Mouse (Mus musculus) embryonic facial prominence, embryonic 11.5 days (tissue): Measurements from ENCODE around the gene Helz. TPM values are rescaled to one million over a fixed set of nuclear protein-coding genes. Genes with fewer than 3 reads are reported as not detected.

Experiments
- ATAC-seq: fragments of 200-750 bp; cut with Nextera tagmentation; replicated peaks from 2 replicates; pipeline ENCODE4 v1.8.0; 2017; ENCODE audit warnings: low read depth; ENCODE audit not compliant: insufficient number of reproducible peaks, low FRiP score, low TSS enrichment
- DNase-seq: peaks from one replicate; pipeline ENCODE4 v3.0.0-alpha.2; 2015; ENCODE audit warnings: low spot score
- H3K27ac ChIP-seq: fragments of 300-500 bp; sonication (generic); replicated peaks from 2 replicates; pipeline ENCODE4 v1.5.1; 2014; ENCODE audit warnings: mild to moderate bottlenecking, low read depth, low read length, control low read depth
- H3K27me3 ChIP-seq: fragments of 300-500 bp; sonication (generic); 2 replicates; pipeline ENCODE4 v1.6.1; 2014; ENCODE audit warnings: mild to moderate bottlenecking, low read length, moderate library complexity, mixed read lengths; ENCODE audit not compliant: control insufficient read depth, insufficient read depth
- H3K36me3 ChIP-seq: fragments of 300-500 bp; sonication (generic); replicated peaks from 2 replicates; pipeline ENCODE4 v1.6.1; 2014; ENCODE audit warnings: low read depth, mild to moderate bottlenecking, low read length, moderate library complexity, mixed read lengths; ENCODE audit not compliant: control insufficient read depth, insufficient read depth
- H3K4me1 ChIP-seq: fragments of 300-500 bp; sonication (generic); 2 replicates; pipeline ENCODE4 v1.6.1; 2014; ENCODE audit warnings: low read length, mixed read lengths; ENCODE audit not compliant: control insufficient read depth, insufficient read depth
- H3K4me2 ChIP-seq: fragments of 300-500 bp; sonication (generic); 2 replicates; pipeline ENCODE4 v1.6.1; 2014; ENCODE audit warnings: low read depth, mild to moderate bottlenecking, control low read depth, low read length, moderate library complexity
- H3K4me3 ChIP-seq: fragments of 300-500 bp; sonication (generic); 2 replicates; pipeline ENCODE4 v1.5.1; 2014; ENCODE audit warnings: low read depth, low read length, control low read depth
- H3K9ac ChIP-seq: fragments of 300-500 bp; sonication (generic); replicated peaks from 2 replicates; pipeline ENCODE4 v1.6.1; 2014; ENCODE audit warnings: mild to moderate bottlenecking, control low read depth, low read length
- H3K9me3 ChIP-seq: fragments of 300-500 bp; sonication (generic); replicated peaks from 2 replicates; pipeline ENCODE4 v1.6.1; 2016; ENCODE audit warnings: mild to moderate bottlenecking, low read length, inconsistent platforms, mixed read lengths; ENCODE audit not compliant: control insufficient read depth
- WGBS: fragments of 180-500 bp; shearing (Covaris S2); extraction: QIAGEN DNeasy Blood & Tissue Kit; methylation state at CpG from one replicate; pipeline ENCODE4 v1.1.7; 2014; 5-methylcytosine and 5-hydroxymethylcytosine counted together
- polyA plus RNA-seq: library from polyadenylated mRNA; unstranded; fragments of >200 nt; fragmentation: Nextera tagmentation; extraction: Ambion mirVana; gene quantifications from 2 replicates; pipeline ENCODE4 v1.2.1, GENCODE M21; 2014

The Helz gene
- polyA plus RNA-seq, 1 experiment from 2014 or later = 15.3 TPM

- Histone ChIP-seq H3K9ac (no peak overlapping the region), H3K27me3 (no peaks in the 10 kb centered on the region; the same call in 1 of the 2 replicates), H3K9me3 (no peaks in the 10 kb centered on the region), H3K27ac (no peak overlapping the region), H3K4me3 (no peak overlapping the region), H3K4me2 (no peak overlapping the region), H3K4me1 (no peaks in the 10 kb centered on the region), H3K36me3 (no peaks in the 10 kb centered on the region)
- DNase-seq (no peak), ATAC-seq (no peak)
- 84% methylated on average over 10 of the region's 10 CpGs for WGBS
Measured at GRCm38 (mm10) chr11:107513047-107513446, 34.7 kb upstream of the Helz start.

- DNase-seq (no peak), ATAC-seq (no peak)
- H3K9ac ChIP-seq = no peak overlapping the region
- H3K36me3 ChIP-seq = no peaks in the 10 kb centered on the region
- no peaks in the 10 kb centered on the region; the same call in 1 of the 2 replicates for H3K27me3 ChIP-seq
- 93% methylated on average over 2 of the region's 2 CpGs for WGBS
- H3K4me1 ChIP-seq = no peaks in the 10 kb centered on the region
- no peaks in the 10 kb centered on the region for H3K9me3 ChIP-seq
- H3K27ac ChIP-seq = no peak overlapping the region
- H3K4me2 ChIP-seq = no peak overlapping the region
- no peak overlapping the region for H3K4me3 ChIP-seq
Measured at GRCm38 (mm10) chr11:107516387-107516786, 31.3 kb upstream of the Helz start.

- DNase-seq (no peak), ATAC-seq (no peak)
- no peak overlapping the region for H3K4me3 ChIP-seq
- no peak overlapping the region for H3K9ac ChIP-seq
- 79% methylated on average over 5 of the region's 5 CpGs for WGBS
- H3K36me3 ChIP-seq = no peaks in the 10 kb centered on the region
- H3K4me2 ChIP-seq = no peak overlapping the region
- H3K4me1 ChIP-seq = no peaks in the 10 kb centered on the region
- H3K27ac ChIP-seq = no peak overlapping the region
- no peaks in the 10 kb centered on the region for H3K27me3 ChIP-seq
- H3K9me3 ChIP-seq = no peaks in the 10 kb centered on the region
Measured at GRCm38 (mm10) chr11:107518645-107519429, 28.9 kb upstream of the Helz start.

GRCm38 (mm10) chr11:107521153-107521552 is 26.6 kb upstream of the Helz start:
- Histone ChIP-seq H3K4me2 (no peak overlapping the region), H3K27ac (no peak overlapping the region), H3K36me3 (no peaks in the 10 kb centered on the region), H3K4me1 (no peaks in the 10 kb centered on the region), H3K27me3 (no peaks in the 10 kb centered on the region), H3K4me3 (no peak overlapping the region), H3K9me3 (no peaks in the 10 kb centered on the region), H3K9ac (no peak overlapping the region)
- 67% methylated on average over 1 of the region's 1 CpGs for WGBS
- ATAC-seq (no peak), DNase-seq (no peak)

- 68% methylated on average over 1 of the region's 1 CpGs for WGBS
- Histone ChIP-seq H3K27me3 (no peaks in the 10 kb centered on the region), H3K4me3 (no peak overlapping the region), H3K36me3 (no peaks in the 10 kb centered on the region), H3K4me2 (no peak overlapping the region), H3K4me1 (no peaks in the 10 kb centered on the region), H3K9ac (no peak overlapping the region), H3K27ac (no peak overlapping the region), H3K9me3 (no peaks in the 10 kb centered on the region)
- DNase-seq (no peak), ATAC-seq (no peak)
Measured at GRCm38 (mm10) chr11:107524966-107525365, 22.8 kb upstream of the Helz start.

GRCm38 (mm10) chr11:107527632-107528031 is 20.1 kb upstream of the Helz start:
- Histone ChIP-seq H3K9me3 (no peaks in the 10 kb centered on the region), H3K9ac (no peak overlapping the region), H3K4me2 (no peak overlapping the region), H3K4me3 (no peak overlapping the region), H3K36me3 (no peaks in the 10 kb centered on the region), H3K27me3 (no peaks in the 10 kb centered on the region), H3K4me1 (no peaks in the 10 kb centered on the region), H3K27ac (no peak overlapping the region)
- DNase-seq = no peak
- ATAC-seq = no peak
- 52% methylated on average over 3 of the region's 3 CpGs for whole genome bisulfite sequencing

- Histone ChIP-seq H3K4me1 (no peaks in the 10 kb centered on the region), H3K9ac (no peak overlapping the region), H3K4me3 (no peak overlapping the region), H3K27ac (no peak overlapping the region), H3K27me3 (no peaks in the 10 kb centered on the region), H3K9me3 (no peaks in the 10 kb centered on the region), H3K4me2 (no peak overlapping the region), H3K36me3 (no peaks in the 10 kb centered on the region)
- WGBS = 38% methylated on average over 8 of the region's 8 CpGs
- no peak for ATAC-seq
- DNase-seq = peak; percentile 25
Measured at GRCm38 (mm10) chr11:107529320-107529719, 18.4 kb upstream of the Helz start.

GRCm38 (mm10) chr11:107531445-107531844 is 16.3 kb upstream of the Helz start:
- 82% methylated on average over 4 of the region's 4 CpGs for WGBS
- H3K9ac ChIP-seq = no peak overlapping the region
- ATAC-seq (no peak), DNase-seq (no peak)
- H3K9me3 ChIP-seq = no peaks in the 10 kb centered on the region
- no peaks in the 10 kb centered on the region for H3K36me3 ChIP-seq
- H3K27ac ChIP-seq = no peak overlapping the region
- H3K27me3 ChIP-seq = no peaks in the 10 kb centered on the region
- H3K4me1 ChIP-seq = no peaks in the 10 kb centered on the region
- no peak overlapping the region for H3K4me2 ChIP-seq
- H3K4me3 ChIP-seq = no peak overlapping the region
